Mouse (Mus musculus): Measurements from ENCODE around the gene Hmmr.

- TF ChIP-seq CTCF (IDR thresholded peaks at IDR 0.05) (no peak), EP300 (IDR thresholded peaks at IDR 0.05; ENCODE audit: insufficient read depth, low read depth, low read length) (no peak)
Measured at GRCm38 (mm10) chr11:40754664-40755107, 21.5 kb upstream of the Hmmr start.
